Comparison of ENCODE assay signal across 22 mouse cellular contexts in the genomic region with DNA sequence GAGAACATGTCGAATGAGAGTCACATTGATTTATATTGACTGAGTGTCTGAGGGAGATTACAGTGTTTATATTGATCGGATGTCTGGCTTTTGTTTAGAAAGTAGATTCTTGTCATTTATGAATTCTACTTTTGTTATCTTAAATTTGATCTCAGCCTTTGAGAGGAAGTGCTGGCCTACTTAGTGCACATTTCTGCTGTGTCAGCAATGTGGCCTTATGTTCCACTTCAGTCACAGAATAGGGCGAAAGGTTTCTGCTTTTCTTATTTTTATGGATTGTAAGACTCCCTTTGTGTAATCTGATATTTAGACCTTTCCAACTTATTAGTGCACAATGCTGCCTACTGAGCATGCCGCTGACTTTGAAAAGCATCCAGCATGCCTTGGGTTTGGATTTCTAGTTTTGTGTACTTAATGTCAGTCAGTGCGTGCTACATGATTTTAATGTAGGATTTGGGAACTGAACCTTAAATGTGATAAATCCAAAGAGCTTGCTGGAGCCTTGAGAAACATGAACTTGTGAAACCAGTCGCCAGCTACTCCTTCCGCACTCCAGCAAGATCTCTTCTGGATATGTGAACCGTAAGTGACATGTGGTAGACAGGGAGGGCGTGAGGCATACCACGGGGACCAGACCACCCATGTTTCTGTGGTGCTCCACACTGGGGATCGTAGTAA. TPM values are rescaled to one million over a fixed set of nuclear protein-coding genes. Genes with fewer than 3 reads are reported as not detected.
DNase-seq lines count a peak whose midpoint lies in the region; ATAC-seq and TF ChIP-seq lines count a peak whose summit lies in the region.
"Had no signal": no experiment of that assay in that cellular context is flagged by ENCODE, and none has a peak within 500 bp of the region (broad histone marks: within the 10 kb centered on the region; RNA-seq: fewer than 3 reads in every experiment).

No protein-coding gene starts in this region.

- peaks cover 6% of the 10 kb centered on the region; the same call in 1 of the 2 replicates for H3K9me3 ChIP-seq in kidney, embryonic 14.5 days (ENCODE audit: control insufficient read depth, low read length)
- H3K9me3 ChIP-seq in midbrain, embryonic 10.5 days (replicated peaks): peaks cover 9% of the 10 kb centered on the region; the same call in 1 of the 2 replicates
- H3K9me3 ChIP-seq in midbrain, postnatal 0 days (ENCODE audit: low read length): no peaks in the 10 kb centered on the region; the same call in 1 of the 2 replicates
- no peaks in the 10 kb centered on the region for H3K9me3 ChIP-seq in MEL (replicated peaks; ENCODE audit: insufficient read depth, low read length)
- no peaks in the 10 kb centered on the region for H3K9me3 ChIP-seq in limb, embryonic 15.5 days
- H3K9me3 ChIP-seq: intestine, embryonic 15.5 days; stomach, embryonic 15.5 days had no signal

- TF ChIP-seq CTCF in midbrain, postnatal 0 days (IDR thresholded peaks at IDR 0.05): no peak
- no peak for TF ChIP-seq CTCF in MEL (IDR thresholded peaks at IDR 0.05 in 2 of 3, conservative IDR thresholded peaks at IDR 0.05 in 1 of 3; ENCODE audit: control insufficient read depth in 1 of 3, insufficient read depth in 1 of 3, low read depth in 2 of 3, low read length in 3 of 3, poor library complexity in 1 of 3, severe bottlenecking in 1 of 3)

- no peak overlapping the region for H3K4me2 ChIP-seq in kidney, embryonic 14.5 days (replicated peaks; ENCODE audit: low read depth, low read length)
- no peak overlapping the region for H3K4me2 ChIP-seq in midbrain, postnatal 0 days (ENCODE audit: low read depth, low read length, poor library complexity, severe bottlenecking)
- no peak overlapping the region for H3K4me2 ChIP-seq in limb, embryonic 15.5 days
- H3K4me2 ChIP-seq: heart, embryonic 11.5 days; hindbrain, embryonic 13.5 days; intestine, embryonic 15.5 days; stomach, embryonic 15.5 days had no signal

- H3K9ac ChIP-seq in kidney, embryonic 14.5 days (ENCODE audit: low read depth, low read length): no peak overlapping the region
- H3K9ac ChIP-seq in midbrain, postnatal 0 days (replicated peaks; ENCODE audit: low read length, poor library complexity, severe bottlenecking): no peak overlapping the region
- no peak overlapping the region for H3K9ac ChIP-seq in MEL (ENCODE audit: control insufficient read depth, low read depth, low read length, poor library complexity, severe bottlenecking)
- H3K9ac ChIP-seq in limb, embryonic 15.5 days: no peak overlapping the region
- H3K9ac ChIP-seq: hindbrain, embryonic 13.5 days; intestine, embryonic 15.5 days; stomach, embryonic 15.5 days had no signal

- TF ChIP-seq RAD21 in MEL (IDR thresholded peaks at IDR 0.05; ENCODE audit: low read depth, low read length): no peak

- H3K4me3 ChIP-seq in kidney, embryonic 14.5 days (ENCODE audit: low read length): no peak overlapping the region
- no peak overlapping the region for H3K4me3 ChIP-seq in midbrain, embryonic 10.5 days
- no peak overlapping the region for H3K4me3 ChIP-seq in midbrain, postnatal 0 days (ENCODE audit: low read depth, low read length)
- H3K4me3 ChIP-seq in MEL (ENCODE audit: control insufficient read depth in 1 of 2, insufficient read depth in 1 of 2, low read depth in 2 of 2, low read length in 2 of 2): no peak overlapping the region
- no peak overlapping the region for H3K4me3 ChIP-seq in limb, embryonic 15.5 days
- H3K4me3 ChIP-seq: erythroblast, embryonic 14.5 days; hindbrain, embryonic 13.5 days; intestine, embryonic 15.5 days; stomach, embryonic 15.5 days had no signal

- H3K79me2 ChIP-seq in MEL (ENCODE audit: control insufficient read depth, insufficient read depth, low read length, poor library complexity): no peaks in the 10 kb centered on the region

- 38% methylated on average over 11 of the region's 11 CpGs for WGBS in kidney, embryonic 14.5 days
- 87% methylated on average over 11 of the region's 11 CpGs for WGBS in midbrain, embryonic 10.5 days
- WGBS in midbrain, postnatal 0 days: 80% methylated on average over 11 of the region's 11 CpGs
- 51% methylated on average over 11 of the region's 11 CpGs for WGBS in limb, embryonic 15.5 days

- no peak for DNase-seq in kidney, adult 9 months
- peak; percentile 11 for DNase-seq in midbrain, embryonic 10.5 days (ENCODE audit: low spot score)
- DNase-seq in midbrain, postnatal 0 days (ENCODE audit: low spot score): no peak
- DNase-seq in MEL (ENCODE audit: low read depth, low spot score): no peak
- no peak for DNase-seq in adrenal gland, adult 8-10 months
- DNase-seq: adrenal gland, postnatal 25 days; cerebellum, adult 11 months; cerebellum, postnatal 14 days; kidney, postnatal 14 days; liver; lung, postnatal 14 days; retina, postnatal 1 day; thymus, adult 18-20 months had no signal

- peak; percentile 83 for ATAC-seq in kidney, embryonic 14.5 days (ENCODE audit: low FRiP score, low TSS enrichment)
- ATAC-seq in midbrain, postnatal 0 days (ENCODE audit: low FRiP score): no peak
- ATAC-seq in limb, embryonic 15.5 days (ENCODE audit: insufficient number of reproducible peaks, low FRiP score, low TSS enrichment, low read depth): no peak
- ATAC-seq: forebrain, embryonic 16.5 days; intestine, embryonic 15.5 days; midbrain, embryonic 16.5 days had no signal

- H3K36me3 ChIP-seq in kidney, embryonic 14.5 days (ENCODE audit: control insufficient read depth, insufficient read depth, low read length): peaks cover 5% of the 10 kb centered on the region; the same call in 1 of the 2 replicates
- H3K36me3 ChIP-seq in midbrain, embryonic 10.5 days: peaks cover 41% of the 10 kb centered on the region
- 0 out of 2 replicates have a peak, but pooled peaks cover 2% of the 10 kb centered on the region for H3K36me3 ChIP-seq in midbrain, postnatal 0 days (ENCODE audit: insufficient read depth, low read length)
- H3K36me3 ChIP-seq in MEL (ENCODE audit: control insufficient read depth in 1 of 2, insufficient read depth in 2 of 2, low read length in 2 of 2): peaks cover 0 to 3% of the 10 kb centered on the region in 2 experiments; a peak in 1 of 4 replicates
- peaks cover 19% of the 10 kb centered on the region; the same call in 1 of the 2 replicates for H3K36me3 ChIP-seq in limb, embryonic 15.5 days
- H3K36me3 ChIP-seq: intestine, embryonic 15.5 days; stomach, embryonic 15.5 days had no signal

- no peak for TF ChIP-seq POLR2A in MEL (IDR thresholded peaks at IDR 0.05; ENCODE audit: control insufficient read depth in 1 of 2, insufficient read depth in 1 of 2, low read depth in 1 of 2, low read length in 2 of 2, poor library complexity in 1 of 2)

- TF ChIP-seq EP300 in MEL (IDR thresholded peaks at IDR 0.05; ENCODE audit: low read depth in 1 of 2, low read length in 2 of 2): no peak

- H3K4me1 ChIP-seq in kidney, embryonic 14.5 days (ENCODE audit: control insufficient read depth, insufficient read depth, low read length): 0 out of 2 replicates have a peak, but pooled peaks cover 3% of the 10 kb centered on the region
- peaks cover 6% of the 10 kb centered on the region; the same call in 1 of the 2 replicates for H3K4me1 ChIP-seq in midbrain, embryonic 10.5 days
- H3K4me1 ChIP-seq in midbrain, postnatal 0 days (ENCODE audit: insufficient read depth, low read length): no peaks in the 10 kb centered on the region
- H3K4me1 ChIP-seq in MEL (ENCODE audit: control insufficient read depth in 1 of 2, insufficient read depth in 2 of 2, low read length in 2 of 2): peaks cover 0 to 3% of the 10 kb centered on the region in 2 experiments; a peak in 1 of 4 replicates
- peaks cover 13% of the 10 kb centered on the region; the same call in 1 of the 2 replicates for H3K4me1 ChIP-seq in limb, embryonic 15.5 days
- H3K4me1 ChIP-seq: intestine, embryonic 15.5 days; stomach, embryonic 15.5 days had no signal

- no peaks in the 10 kb centered on the region for H3K27me3 ChIP-seq in kidney, embryonic 14.5 days (ENCODE audit: control insufficient read depth, insufficient read depth, low read length)
- H3K27me3 ChIP-seq in midbrain, embryonic 10.5 days (ENCODE audit: low read depth, poor library complexity, severe bottlenecking): no peaks in the 10 kb centered on the region
- no peaks in the 10 kb centered on the region for H3K27me3 ChIP-seq in midbrain, postnatal 0 days (ENCODE audit: insufficient read depth, low read length)
- H3K27me3 ChIP-seq in MEL (ENCODE audit: control insufficient read depth in 1 of 2, insufficient read depth in 2 of 2, low read length in 2 of 2): no peaks in the 10 kb centered on the region
- no peaks in the 10 kb centered on the region for H3K27me3 ChIP-seq in limb, embryonic 15.5 days
- H3K27me3 ChIP-seq: hindbrain, embryonic 13.5 days; intestine, embryonic 15.5 days; stomach, embryonic 15.5 days had no signal

- H3K27ac ChIP-seq in kidney, embryonic 14.5 days (ENCODE audit: low read depth, low read length): no peak overlapping the region
- no peak overlapping the region for H3K27ac ChIP-seq in midbrain, embryonic 10.5 days (replicated peaks)
- H3K27ac ChIP-seq in midbrain, postnatal 0 days (ENCODE audit: low read depth, low read length): no peak overlapping the region
- no peak overlapping the region for H3K27ac ChIP-seq in MEL (ENCODE audit: control insufficient read depth, low read depth, low read length)
- peak overlapping the region; percentile 54; the same call in 1 of the 2 replicates for H3K27ac ChIP-seq in limb, embryonic 15.5 days
- H3K27ac ChIP-seq: intestine, embryonic 15.5 days; stomach, embryonic 15.5 days had no signal

RNA-seq across cellular contexts. Expression of a gene that starts 34.3 kb away (rescaled TPM):
- polyA plus RNA-seq in kidney, embryonic 14.5 days (2014; fragmentation: Nextera tagmentation; extraction: Ambion mirVana): 17.0 and 17.6 TPM in 2 replicates
- polyA plus RNA-seq in midbrain, embryonic 10.5 days (2016; fragmentation: Nextera tagmentation; extraction: Ambion mirVana): 22.8 and 26.5 TPM in 2 replicates
- total RNA-seq in midbrain, postnatal 0 days (2014; rRNA removed): 6.1 and 7.7 TPM in 2 replicates
- polyA plus RNA-seq in midbrain, postnatal 0 days (2015; fragmentation: Nextera tagmentation; extraction: Ambion mirVana): 26.8 and 27.0 TPM in 2 replicates
- total RNA-seq in MEL (2012; rRNA removed): 4.6 and 4.9 TPM in 2 replicates
- 1 to 10 TPM in 1 of 2 experiments, not detected in 1; 7.8 TPM for polyA plus RNA-seq in MEL (2012; ENCODE audit: insufficient read depth in 1 of 2, insufficient read length in 2 of 2, low read depth in 1 of 2, low replicate concordance in 2 of 2, missing spikeins in 1 of 2)
- polyA plus RNA-seq in limb, embryonic 15.5 days (2015; fragmentation: Nextera tagmentation; extraction: Ambion mirVana): 15.2 and 17.1 TPM in 2 replicates
- 10 to 100 TPM in 3 of 4 experiments, 1 to 10 TPM in 1; 9.7 to 20.9 (median 12.7) TPM for total RNA-seq in adrenal gland, adult 8-10 months (2022)

RNA-seq across cellular contexts. Expression of a gene that starts 34.9 kb away (rescaled TPM):
- 18.8 and 32.2 TPM in 2 replicates for polyA plus RNA-seq in kidney, embryonic 14.5 days (2014; fragmentation: Nextera tagmentation; extraction: Ambion mirVana)
- 32.0 and 51.8 TPM in 2 replicates for polyA plus RNA-seq in midbrain, embryonic 10.5 days (2016; fragmentation: Nextera tagmentation; extraction: Ambion mirVana)
- total RNA-seq in midbrain, postnatal 0 days (2014; rRNA removed): 165 and 217 TPM in 2 replicates
- 78.7 and 83.1 TPM in 2 replicates for polyA plus RNA-seq in midbrain, postnatal 0 days (2015; fragmentation: Nextera tagmentation; extraction: Ambion mirVana)
- 9.2 and 10.8 TPM in 2 replicates for total RNA-seq in MEL (2012; rRNA removed)
- 100 to 1,000 TPM in 1 of 2 experiments, 10 to 100 TPM in 1; 13.9 to 423 TPM for polyA plus RNA-seq in MEL (2012; ENCODE audit: insufficient read depth in 1 of 2, insufficient read length in 2 of 2, low read depth in 1 of 2, low replicate concordance in 2 of 2, missing spikeins in 1 of 2)
- 28.9 and 30.1 TPM in 2 replicates for polyA plus RNA-seq in limb, embryonic 15.5 days (2015; fragmentation: Nextera tagmentation; extraction: Ambion mirVana)
- total RNA-seq in adrenal gland, adult 8-10 months (2022): 10 to 100 TPM; 27.4 to 44.4 (median 37.9) TPM
